Mouse (Mus musculus) left cerebral cortex, postnatal 10 days (tissue): ENCODE results near the gene Yaf2. TPM values are rescaled to one million over a fixed set of nuclear protein-coding genes. Genes with fewer than 3 reads are reported as not detected.
"Not testable (repeated sequence)": the region's sequence is repeated elsewhere in the genome, so short reads cannot be mapped to it uniquely, and the experiment has no call there.

Source experiments
- DNase-seq, 2 experiments: peaks; one replicate each; pipeline ENCODE4 v3.0.0; 2021 to 2022; ENCODE audit warnings: low spot score in 2 of 2, mixed read lengths in 1 of 2; ENCODE audit errors: extremely low spot score in 1 of 2
- intact Hi-C: fragments of 180-260 bp; cut with DNase I; formaldehyde crosslinking; loops from one replicate; pipeline ENCODE4 v1.15.1; 2025
- total RNA-seq, 2 experiments: library from RNA; stranded (reverse); gene quantifications; 2 replicates each; pipeline ENCODE4 v1.2.3; 2021

Yaf2 gene
- total RNA-seq, 2 experiments from 2014 or later = 97.5 to 98.5 TPM

DNA sequence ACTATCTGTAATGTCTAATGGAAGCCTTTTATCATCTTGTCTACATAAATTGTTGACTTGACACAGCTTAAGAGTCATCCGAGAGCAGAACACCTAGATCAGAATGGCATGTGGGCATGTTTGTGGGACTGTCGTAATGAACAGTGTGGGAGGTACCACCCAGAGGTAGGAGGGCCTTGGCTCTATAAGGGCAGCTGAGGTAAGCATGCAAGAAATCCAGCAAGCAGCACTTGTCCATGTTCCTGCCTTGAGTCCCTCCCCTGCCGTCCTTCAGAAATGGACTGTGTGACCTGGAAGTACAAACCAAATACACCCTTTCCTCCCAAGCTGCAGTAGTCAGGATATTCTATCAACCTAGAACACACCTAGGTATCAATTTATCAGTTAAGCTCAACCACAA lies 71.5 kb downstream of the Yaf2 start:
- DNase-seq = no peak
- intact Hi-C loops = loop anchor here (5.0 to 10.0 kb wide), 2 partner anchors 307 to 950 kb away; no protein-coding TSS in a partner anchor

DNA sequence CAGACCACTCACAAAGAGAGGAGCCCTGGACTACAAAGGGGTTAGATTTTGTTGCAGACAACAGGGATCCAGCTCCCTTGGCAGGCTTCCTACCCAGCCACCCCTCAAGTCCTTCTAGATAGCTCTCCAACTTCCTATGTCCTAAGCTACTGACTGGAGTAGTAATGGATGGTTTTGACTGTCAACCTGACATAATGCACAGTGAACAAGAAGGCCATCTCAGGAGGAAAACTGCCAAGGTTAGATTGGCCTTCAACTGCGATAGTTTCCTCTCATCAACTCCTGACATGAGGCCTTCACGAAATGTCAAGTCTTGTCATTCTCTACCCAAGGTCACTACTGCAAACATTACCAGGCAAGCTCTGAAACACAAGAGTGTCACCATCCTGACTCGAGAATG lies 72.5 kb downstream of the Yaf2 start:
- DNase-seq = no peak
- intact Hi-C loops = loop anchor here (5.0 to 10.0 kb wide), 2 partner anchors 173 to 951 kb away; no protein-coding TSS in a partner anchor

GRCm38 (mm10) chr15:93263566-93263965 lies 73.2 kb downstream of the Yaf2 start:
- no peak for DNase-seq
- intact Hi-C loops = loop anchor here (5.0 to 10.0 kb wide), 2 partner anchors 174 to 951 kb away; no protein-coding TSS in a partner anchor

GRCm38 (mm10) chr15:93262818-93263217 lies 73.9 kb downstream of the Yaf2 start:
- intact Hi-C loops = loop anchor here (5.0 to 10.0 kb wide), 2 partner anchors 174 to 952 kb away; no protein-coding TSS in a partner anchor
- DNase-seq = no peak

DNA sequence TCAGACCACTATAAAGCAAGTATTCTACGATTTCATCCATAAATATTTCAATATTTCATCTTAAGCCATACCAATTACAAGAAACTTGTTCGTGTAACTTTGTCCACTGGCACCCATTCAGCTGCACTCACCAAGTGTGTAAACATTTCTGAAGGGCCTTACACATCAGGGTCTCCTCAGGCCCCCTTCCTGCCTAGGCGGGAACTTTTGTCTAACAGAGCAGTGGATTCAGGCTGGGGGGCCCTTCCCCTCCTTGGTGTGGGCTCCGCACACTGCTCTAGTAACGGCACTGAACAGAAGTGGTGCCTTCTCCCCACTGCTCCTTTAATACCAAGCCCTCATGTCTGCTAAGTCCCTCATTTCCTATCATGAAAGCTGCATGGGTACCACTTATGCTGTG lies 74.5 kb downstream of the Yaf2 start:
- DNase-seq = no peak
- intact Hi-C loops = loop anchor here (5.0 to 10.0 kb wide), 2 partner anchors 175 to 953 kb away; no protein-coding TSS in a partner anchor

DNA sequence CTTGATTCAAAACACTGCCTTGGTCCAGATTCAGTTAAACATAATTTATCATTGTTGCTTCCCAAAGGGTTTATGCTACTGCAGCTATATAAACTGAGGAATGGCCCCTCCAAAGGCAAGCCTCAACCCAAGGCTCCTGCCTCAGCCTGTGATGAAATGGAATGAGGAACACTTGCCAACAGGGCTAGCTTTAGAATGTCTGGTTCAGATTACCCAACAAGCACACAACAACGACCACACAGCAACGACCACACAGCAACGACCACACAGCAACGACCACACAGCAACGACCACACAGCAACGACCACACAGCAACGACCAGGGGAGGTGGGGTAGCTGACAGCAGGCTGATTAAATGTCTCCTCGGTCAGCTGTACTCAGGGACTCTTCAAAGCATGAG lies 76.8 kb downstream of the Yaf2 start:
- no peak for DNase-seq
- intact Hi-C loops = loop anchor here (5.0 to 10.0 kb wide), 2 partner anchors 177 to 955 kb away; no protein-coding TSS in a partner anchor

DNA sequence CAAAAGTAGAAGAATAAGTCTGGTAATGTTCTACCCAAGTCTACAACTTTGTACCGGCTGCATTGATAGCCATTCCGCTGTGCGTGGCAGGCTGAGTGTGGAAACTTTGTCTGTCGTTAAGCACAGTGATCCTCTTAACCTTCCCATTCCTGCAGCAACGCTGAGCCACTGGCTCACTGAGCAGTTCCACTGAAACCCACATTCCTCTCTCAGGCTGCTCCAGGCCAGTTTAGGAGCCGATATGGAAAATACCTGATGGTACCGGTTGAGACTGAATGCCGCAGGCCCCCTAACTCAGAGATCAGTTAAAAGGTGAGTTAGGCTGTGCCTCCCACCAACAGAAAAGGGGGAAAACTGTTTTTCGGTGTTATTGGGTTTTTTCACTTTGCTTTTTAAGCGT lies 81.4 kb downstream of the Yaf2 start:
- DNase-seq = no peak
- intact Hi-C loops = no loop called here

DNA sequence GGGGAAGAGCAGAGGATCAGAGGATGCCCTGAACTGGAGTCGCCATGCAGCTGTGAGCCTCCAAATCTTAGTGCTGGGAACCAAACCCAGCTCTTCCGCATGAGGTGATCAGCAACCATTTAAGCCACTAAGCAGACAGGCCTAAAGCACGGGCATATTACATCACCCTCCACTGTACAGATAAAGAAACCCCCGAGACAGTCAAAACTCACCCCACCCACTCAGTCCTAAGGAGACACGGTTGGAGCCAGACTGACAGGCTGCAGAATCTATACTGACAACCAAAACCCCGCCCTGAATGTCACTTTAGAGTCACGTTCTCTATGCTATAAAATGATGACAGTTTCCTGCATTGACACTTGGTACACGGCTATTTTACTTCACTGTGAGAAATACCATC lies 83.6 kb downstream of the Yaf2 start:
- intact Hi-C loops = no loop called here
- DNase-seq = no peak

DNA sequence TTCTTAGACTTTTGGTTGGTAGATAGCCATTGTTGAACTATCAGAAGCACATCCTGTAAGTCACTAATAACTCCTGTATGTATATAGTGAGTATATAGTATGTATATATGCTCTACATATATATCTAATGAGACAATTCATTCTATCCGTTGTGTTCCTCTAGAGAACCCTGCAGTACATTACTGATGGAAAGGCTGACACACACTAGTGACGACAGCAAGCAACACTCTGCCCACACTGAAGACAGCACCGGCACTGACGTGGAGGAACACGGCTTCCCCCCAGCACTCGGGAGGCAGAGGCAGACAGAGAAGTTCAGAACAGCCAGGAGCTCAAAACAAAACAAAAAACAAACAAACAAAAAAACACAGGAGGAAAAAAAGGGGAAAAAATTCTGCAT lies 84.3 kb downstream of the Yaf2 start:
- intact Hi-C loops = no loop called here
- DNase-seq = no peak

DNA sequence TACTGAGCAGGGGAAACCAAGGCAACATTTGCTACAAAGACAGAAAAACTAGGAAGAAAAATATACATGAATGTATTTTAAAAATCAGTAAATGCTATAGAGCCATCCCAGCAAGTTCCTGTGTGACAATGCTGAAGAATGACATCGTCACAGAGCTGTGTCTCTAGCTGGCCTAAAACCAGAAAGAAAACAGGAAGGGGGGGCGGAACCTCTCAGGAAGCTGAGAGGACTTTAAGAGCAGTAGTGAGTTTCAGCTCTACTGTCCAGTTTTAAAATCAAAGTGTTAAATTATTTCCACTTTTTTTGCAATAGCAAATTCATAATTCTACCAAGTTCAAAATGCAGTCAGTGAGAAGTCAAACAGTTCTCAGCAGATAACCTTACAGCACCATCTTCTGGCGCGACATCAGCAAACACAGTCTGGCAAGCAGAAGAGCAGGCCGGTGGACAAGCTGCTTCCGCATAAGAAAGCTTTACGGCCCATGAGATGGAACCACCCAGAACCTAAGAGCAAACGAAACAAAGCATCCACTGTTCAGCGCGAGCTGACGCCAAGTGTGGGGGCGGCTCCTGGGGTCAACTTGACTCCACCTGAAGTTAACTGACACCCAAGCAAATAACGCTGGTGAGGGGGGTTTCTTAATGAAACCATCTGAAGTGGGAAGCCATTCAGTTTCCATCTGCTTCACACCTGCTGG lies 85.0 kb downstream of the Yaf2 start:
- DNase-seq = peak; percentile 31 to 56
- intact Hi-C loops = no loop called here

DNA sequence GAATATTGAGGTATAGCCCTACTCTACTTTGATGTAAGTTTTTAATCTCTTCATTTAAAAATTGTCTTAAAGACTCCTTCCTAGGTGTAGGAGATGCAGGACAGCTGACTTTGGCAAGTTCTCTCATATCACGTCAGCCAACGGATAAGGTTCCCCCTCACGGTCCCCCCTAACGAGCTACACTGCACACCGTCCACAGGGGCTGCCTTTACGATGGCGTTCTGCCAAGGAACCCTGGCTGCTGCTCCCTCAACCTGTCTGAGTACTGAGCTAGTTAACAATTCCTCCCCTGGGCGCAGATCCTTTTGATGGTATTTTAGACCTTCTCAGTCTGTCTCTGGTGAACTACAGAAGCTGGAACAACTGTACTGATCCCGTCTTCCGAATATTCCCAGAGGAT lies 93.5 kb downstream of the Yaf2 start:
- intact Hi-C loops = loop anchor here (10.0 kb wide), 1 partner anchor 978 kb away; no protein-coding TSS in a partner anchor
- no peak for DNase-seq

DNA sequence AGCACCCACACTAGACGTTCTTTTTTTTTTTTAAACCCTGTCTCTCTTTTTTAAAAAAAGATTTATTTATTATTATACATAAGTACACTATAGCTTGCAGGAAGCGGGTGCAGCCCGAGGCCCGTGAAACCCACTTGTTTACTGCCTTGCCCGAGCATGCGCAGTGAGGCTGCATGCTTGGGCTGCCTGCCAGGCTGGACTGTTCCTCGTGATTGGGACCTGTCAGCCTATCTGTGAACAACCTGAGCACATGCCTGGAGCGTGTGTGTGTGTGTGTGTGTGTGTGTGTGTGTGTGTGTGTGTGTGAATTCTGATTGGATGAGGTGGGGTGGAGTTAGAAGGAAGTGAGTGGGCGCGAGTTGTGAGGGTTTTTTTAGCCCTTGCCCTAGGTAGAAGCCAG lies 100.3 kb downstream of the Yaf2 start:
- intact Hi-C loops = not testable (repeated sequence)

More for the DNA sequence above, 100.3 kb downstream of the Yaf2 start:
- DNase-seq = peak in 1 of 2 experiments; percentile 50

Other genes starting within 250 kb of the Yaf2 start
- 10 to 100 TPM; 10.7 to 10.8 TPM for gene Gxylt1, start 61.8 kb downstream of the Yaf2 start, total RNA-seq
- 10 to 100 TPM; 77.6 to 90.7 TPM for gene Zcrb1, start 61.4 kb upstream of the Yaf2 start, total RNA-seq
- 10 to 100 TPM; 30.8 to 35.8 TPM for gene Pphln1, start 61.4 kb upstream of the Yaf2 start, total RNA-seq